Mouse (Mus musculus): ENCODE measurements around the gene Klhl3.

DNA sequence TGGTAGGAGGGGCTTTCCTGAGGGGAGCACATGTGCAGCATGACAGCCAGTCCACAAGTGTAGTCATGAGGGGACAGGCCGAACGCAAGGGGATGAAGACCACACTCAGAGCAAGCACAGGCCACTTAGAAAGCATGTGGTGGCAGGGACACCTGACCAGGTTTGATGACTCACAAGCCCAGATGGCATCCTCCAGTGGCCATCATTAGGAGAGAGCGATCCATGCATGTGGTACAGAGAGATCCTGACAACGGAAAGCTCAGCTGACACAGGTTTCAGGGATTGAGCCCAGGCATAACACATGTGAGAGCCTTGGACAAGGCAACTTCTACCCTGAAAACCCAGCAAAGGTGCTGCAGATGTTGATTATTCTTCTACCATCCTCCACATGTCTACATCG lies 29.0 kb downstream of the Klhl3 start:
- TF ChIP-seq CTCF (IDR thresholded peaks at IDR 0.05; ENCODE audit: extremely low read depth, insufficient read depth, insufficient read length, insufficient replicate concordance) (no peak), POLR2A (IDR thresholded peaks at IDR 0.05; ENCODE audit: low read depth, low read length) (no peak)
